Mouse (Mus musculus) T-cell, adult 2 months (primary cell): Measurements from ENCODE around the gene Hcn2.
A peak's percentile ranks its signal among the peaks of the same experiment; 100 is the strongest.

ENCODE experiments used
- DNase-seq: peaks from one replicate; pipeline ENCODE4 v3.0.0; 2022; ENCODE audit warnings: low spot score

Gene Hcn2

DNA sequence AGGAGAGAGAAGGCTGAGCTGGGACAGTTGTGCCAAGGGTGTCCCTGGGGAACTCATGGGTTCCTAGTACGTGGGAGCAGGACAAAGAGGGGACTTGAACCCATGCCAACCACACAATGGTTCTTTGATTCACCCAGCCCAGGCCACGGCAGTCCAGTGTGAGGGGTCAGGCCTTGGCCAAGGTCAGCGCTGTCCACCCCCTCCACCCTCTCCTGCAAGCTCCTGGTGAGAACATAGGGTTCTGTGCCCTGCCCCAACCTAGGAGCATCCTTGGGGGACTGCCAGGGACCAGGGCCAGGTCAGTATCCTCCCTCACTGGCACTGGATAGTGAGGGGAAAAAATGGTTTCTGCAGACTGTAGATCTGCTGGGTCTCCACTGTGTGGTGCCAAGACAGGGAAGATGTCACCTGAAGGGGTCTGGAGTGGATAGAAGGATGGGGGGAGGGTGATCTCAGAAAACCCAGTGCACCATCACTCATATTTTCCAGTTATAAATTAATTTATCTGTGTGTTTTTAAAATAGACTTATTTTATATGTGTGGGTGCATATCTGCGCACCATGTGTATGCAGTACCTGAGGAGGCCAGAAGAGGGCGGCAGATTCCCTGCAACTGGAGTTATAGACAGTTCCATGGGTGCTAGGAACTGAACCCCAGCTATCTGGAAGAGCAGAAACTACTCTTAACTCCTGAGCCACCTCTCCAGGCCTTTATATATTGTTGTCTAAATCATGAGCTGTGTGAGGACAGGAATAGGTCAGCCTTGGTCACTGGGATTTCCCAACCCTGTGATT, 58.2 kb downstream of the Hcn2 start:
- DNase-seq: no peak

DNA sequence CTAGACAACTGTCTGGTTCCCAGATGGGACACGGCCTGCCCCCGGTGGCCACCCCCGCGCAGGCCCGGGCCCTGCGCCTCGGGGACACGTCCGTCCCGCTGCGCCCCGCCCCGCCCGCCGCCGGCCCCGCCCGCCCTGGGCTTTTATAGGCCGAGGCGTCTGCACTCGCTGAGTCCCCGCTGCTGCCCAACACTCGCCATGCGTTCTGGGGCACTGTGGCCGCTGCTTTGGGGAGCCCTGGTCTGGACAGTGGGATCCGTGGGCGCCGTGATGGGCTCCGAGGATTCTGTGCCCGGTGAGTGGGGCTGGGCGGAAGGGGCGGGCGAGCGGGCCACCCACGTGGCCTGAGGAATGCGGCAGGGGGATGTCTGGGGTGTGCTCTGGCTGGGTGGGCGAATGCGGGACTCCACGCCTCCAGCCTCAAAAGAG, 60.7 kb downstream of the Hcn2 start, which contains the start of gene Fstl3:
Gene Fstl3, plus strand, starts transcription at position 170 of the 429 bp plus-strand sequence.
- DNase-seq: no peak

DNA sequence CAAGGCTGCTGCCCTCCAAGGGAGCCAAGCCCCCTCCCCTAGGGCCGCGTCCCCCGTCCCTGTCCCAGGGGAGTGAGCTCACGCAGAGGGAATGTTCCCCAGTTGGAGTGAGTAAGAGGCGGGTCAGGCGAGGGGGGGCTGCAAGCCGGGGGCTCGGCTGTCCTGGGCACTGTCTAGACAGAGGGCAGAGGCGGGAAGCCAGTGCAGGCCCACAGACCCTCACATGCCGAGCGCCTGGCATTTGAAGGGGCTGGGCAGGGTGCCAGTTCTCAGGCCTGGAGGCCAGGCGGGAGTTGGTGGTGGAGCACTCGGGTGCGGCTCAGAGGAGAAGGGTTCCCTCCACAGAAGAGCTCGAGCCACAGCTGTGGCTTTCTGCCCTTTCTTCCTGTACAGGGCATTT, 61.6 kb downstream of the Hcn2 start:
- DNase-seq: no peak

DNA sequence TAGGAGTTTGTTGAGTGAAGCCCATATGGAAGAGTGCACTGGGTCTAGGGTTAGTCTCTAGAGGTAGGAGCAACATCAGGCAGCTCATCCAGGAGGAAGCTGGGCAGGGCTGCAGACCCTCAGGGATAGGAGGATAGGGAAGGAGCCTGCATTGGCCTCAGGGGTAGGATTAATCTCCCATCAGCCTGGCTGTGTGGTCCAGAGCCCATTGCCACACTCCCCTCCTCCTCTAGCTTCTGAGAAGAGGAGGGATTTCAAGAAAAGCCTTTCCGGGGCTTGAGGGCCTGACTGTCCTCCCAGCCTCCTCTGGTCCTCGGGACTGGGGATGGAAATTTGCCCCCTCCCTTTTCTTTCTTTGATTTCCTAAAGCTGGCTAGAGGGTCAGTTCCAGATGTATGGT, 62.8 kb downstream of the Hcn2 start:
- no peak for DNase-seq

DNA sequence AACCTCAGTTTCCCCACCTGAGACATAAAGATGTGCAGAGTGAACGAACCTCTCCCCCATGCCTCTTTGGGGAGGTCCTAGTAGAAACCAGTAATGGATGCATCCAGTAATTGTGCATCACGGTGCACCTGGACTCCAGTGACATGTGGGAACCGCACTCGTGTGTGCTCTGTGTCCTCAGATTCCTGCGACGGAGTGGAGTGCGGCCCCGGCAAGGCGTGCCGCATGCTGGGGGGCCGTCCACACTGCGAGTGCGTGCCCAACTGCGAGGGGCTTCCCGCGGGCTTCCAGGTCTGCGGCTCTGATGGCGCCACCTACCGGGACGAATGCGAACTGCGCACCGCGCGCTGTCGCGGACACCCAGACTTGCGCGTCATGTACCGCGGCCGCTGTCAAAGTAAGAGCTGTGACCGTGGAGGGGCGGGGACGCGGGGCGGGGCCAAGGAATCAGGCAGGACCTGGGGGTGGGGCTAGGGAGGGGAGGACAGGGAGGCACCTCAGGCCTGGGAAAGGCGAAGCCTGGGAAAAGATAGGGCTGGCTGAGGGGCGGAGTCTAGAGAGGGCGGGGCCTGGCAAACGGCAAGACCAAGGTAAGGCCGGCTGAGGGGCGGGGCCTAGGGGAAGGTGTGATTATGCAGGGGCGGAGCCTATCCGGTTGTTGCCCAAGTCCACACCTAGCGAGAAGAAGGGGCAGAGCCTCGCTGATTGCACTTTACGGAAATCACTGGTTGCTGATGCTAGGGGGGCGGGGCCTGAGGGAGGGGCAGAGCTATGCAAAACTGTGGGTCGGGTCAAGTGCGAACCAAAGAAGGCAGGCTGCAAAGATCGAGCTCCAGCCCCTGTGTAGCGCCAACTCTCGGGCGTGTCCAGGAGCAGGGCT, 63.6 kb downstream of the Hcn2 start:
- DNase-seq: peak; percentile 94

DNA sequence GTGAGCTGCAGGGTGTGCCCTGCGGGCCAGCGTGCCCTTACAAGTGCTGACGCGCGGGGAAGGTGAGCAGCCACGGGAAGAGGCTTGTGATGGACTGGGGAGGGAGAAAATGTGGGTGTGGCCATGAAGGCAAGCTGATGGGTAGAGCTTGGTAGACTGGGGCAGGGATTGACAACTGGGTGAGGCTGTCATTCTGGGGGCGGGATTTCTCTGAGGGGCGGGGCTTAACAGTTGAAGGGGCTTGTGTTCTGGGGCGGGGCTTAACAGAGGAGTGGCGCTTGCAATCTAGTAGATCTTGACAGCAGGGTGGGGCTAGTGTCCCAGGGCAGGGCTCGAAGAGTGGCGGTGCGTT, 64.2 kb downstream of the Hcn2 start:
- DNase-seq: no peak

DNA sequence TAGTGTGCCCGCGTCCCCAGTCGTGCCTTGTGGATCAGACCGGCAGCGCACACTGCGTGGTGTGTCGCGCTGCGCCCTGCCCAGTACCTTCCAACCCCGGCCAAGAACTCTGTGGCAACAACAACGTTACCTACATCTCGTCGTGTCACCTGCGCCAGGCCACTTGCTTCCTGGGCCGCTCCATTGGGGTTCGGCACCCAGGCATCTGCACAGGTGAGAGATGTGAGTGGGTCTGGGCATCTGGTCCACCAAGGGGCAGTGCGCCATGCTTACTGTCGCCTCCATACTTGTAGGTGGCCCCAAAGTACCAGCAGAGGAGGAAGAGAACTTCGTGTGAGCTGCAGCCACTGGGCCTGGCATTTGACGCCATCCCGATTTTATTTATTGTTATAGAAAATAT, 64.7 kb downstream of the Hcn2 start:
- DNase-seq: no peak

DNA sequence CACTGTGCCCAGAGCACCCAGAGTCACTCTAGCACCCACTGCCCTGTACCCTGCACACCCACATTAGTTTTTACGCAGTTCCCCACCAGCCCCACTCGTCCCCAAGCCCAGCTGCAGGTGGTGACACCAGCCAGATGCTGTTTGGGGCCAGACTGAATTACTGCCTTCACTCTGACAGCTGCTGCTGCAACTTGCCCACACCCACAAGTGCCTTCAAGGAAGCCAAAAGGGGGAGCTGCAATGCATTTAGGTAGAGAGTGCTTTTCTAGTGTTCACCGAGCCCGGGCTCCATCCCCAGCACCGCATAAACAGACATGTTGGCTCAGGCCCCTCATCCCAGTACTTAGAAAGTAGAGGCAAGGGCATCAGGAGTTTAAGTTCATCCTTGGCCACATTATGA, 65.5 kb downstream of the Hcn2 start:
- DNase-seq: no peak

DNA sequence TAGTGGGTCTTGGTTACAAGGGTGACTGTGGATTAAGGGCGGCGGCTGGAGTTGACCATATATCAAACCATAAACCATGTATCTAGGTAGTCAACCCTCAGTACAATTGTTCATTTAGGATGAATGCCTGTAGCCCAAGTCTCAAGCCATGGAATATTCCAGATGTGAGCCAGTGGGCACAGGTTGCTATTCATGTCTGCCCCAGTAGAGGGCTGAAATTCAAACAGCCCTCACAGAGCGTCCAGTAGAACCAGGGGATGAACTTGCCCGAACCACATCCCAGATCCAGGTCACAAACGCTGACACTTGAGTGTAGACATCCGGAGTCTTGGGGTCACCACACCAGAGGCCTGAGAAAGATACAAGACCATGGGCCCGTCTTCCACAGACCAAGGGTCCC, 66.6 kb downstream of the Hcn2 start:
- no peak for DNase-seq

DNA sequence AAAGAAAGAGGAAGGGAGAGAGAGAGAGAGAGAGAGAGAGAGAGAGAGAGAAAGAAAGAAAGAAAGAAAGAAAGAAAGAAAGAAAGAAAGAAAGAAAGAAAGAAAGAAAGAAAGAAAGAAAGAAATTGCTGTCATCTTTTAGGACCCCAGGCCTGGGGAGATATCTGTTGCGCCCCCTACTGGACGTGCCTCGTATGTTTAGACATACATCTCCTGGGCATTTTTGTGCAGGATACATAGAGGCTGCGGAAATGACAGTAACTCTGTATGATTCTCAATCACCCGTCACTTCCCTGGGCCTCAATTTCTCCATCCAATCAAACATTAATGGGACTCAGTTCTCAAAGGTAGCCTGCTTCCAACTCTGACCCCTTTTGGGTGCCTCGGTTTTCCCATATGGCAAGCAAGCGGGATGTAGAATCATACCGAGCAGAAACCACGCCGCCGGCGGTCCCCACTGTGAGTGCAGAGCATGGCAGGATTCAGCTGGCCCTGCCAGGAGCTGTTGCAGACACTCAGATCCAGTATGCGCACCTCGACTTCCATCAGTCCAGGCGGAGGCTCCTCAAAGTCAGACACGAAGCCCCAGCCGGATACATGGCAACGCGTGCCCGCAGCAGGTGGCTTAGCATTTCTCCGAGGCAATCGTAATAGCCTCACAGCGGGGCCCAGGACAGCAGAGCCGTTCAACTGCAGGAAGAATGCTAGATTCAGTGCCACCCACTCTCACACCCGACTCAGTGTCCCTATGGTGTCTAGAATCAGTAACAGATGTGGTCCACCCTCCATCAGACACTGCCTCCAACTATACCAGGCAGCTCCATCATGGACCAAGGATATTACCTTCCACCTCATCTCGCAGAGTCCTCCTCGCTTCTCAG, 67.7 kb downstream of the Hcn2 start:
- peak; percentile 46 for DNase-seq
